Mouse (Mus musculus) left cerebral cortex, adult 9 months (tissue): ENCODE measurements around the gene Kcnt2.
A peak's percentile ranks its signal among the peaks of the same experiment; 100 is the strongest.

Source experiments
- DNase-seq, 2 experiments: peaks; one replicate each; pipeline ENCODE4 v3.0.0; 2022; ENCODE audit warnings: low spot score in 2 of 2

The Kcnt2 gene

GRCm38 (mm10) chr1:140491406-140491805 is 245.4 kb downstream of the Kcnt2 start:
- DNase-seq, result peak; percentile 31 to 56

- no peak for DNase-seq
Measured at GRCm38 (mm10) chr1:140492237-140492636, 246.3 kb downstream of the Kcnt2 start.

- DNase-seq, result no peak
Measured at GRCm38 (mm10) chr1:140513451-140513850, 267.5 kb downstream of the Kcnt2 start.

GRCm38 (mm10) chr1:140531285-140531908 is 285.4 kb downstream of the Kcnt2 start:
- peak; percentile 10 to 49 for DNase-seq

GRCm38 (mm10) chr1:140534849-140535248 is 288.9 kb downstream of the Kcnt2 start:
- DNase-seq, result no peak

GRCm38 (mm10) chr1:140542066-140542465 is 296.1 kb downstream of the Kcnt2 start:
- no peak for DNase-seq

GRCm38 (mm10) chr1:140548711-140549110 is 302.8 kb downstream of the Kcnt2 start:
- no peak for DNase-seq

GRCm38 (mm10) chr1:140560801-140561200 is 314.8 kb downstream of the Kcnt2 start:
- no peak for DNase-seq

- DNase-seq, result no peak
Measured at GRCm38 (mm10) chr1:140572141-140572540, 326.2 kb downstream of the Kcnt2 start.

- DNase-seq, result no peak
Measured at GRCm38 (mm10) chr1:140578607-140579006, 332.6 kb downstream of the Kcnt2 start.

GRCm38 (mm10) chr1:140588302-140588701 is 342.3 kb downstream of the Kcnt2 start:
- DNase-seq, result no peak

- DNase-seq, result no peak
Measured at GRCm38 (mm10) chr1:140608765-140609297, 362.9 kb downstream of the Kcnt2 start.

- DNase-seq, result no peak
Measured at GRCm38 (mm10) chr1:140613101-140613500, 367.1 kb downstream of the Kcnt2 start.

GRCm38 (mm10) chr1:140614840-140615239 is 368.9 kb downstream of the Kcnt2 start:
- no peak for DNase-seq

- no peak for DNase-seq
Measured at GRCm38 (mm10) chr1:140618164-140618563, 372.2 kb downstream of the Kcnt2 start.

GRCm38 (mm10) chr1:140624918-140625317 is 379.0 kb downstream of the Kcnt2 start:
- no peak for DNase-seq

- DNase-seq, result peak in 1 of 2 experiments; percentile 35
Measured at GRCm38 (mm10) chr1:140659607-140660340, 413.8 kb downstream of the Kcnt2 start.

- no peak for DNase-seq
Measured at GRCm38 (mm10) chr1:140660751-140661403, 414.9 kb downstream of the Kcnt2 start.

- peak in 1 of 2 experiments; percentile 36 for DNase-seq
Measured at GRCm38 (mm10) chr1:140661404-140661787, 415.4 kb downstream of the Kcnt2 start.
